Mouse (Mus musculus): ENCODE data around the gene Hsf5. TPM values are rescaled to one million over a fixed set of nuclear protein-coding genes. Genes with fewer than 3 reads are reported as not detected.

The Hsf5 gene
- polyA plus RNA-seq, 1 experiment from 2014 or later: not detected

- H3K9me3 ChIP-seq (ENCODE audit: control insufficient read depth): no peaks in the 10 kb centered on the region
- ATAC-seq: no peak
- no peak for TF ChIP-seq CTCF (IDR thresholded peaks at IDR 0.05; ENCODE audit: low read depth)
- H3K36me3 ChIP-seq (ENCODE audit: control insufficient read depth, insufficient read depth): no peaks in the 10 kb centered on the region
- H3K4me1 ChIP-seq (replicated peaks; ENCODE audit: control insufficient read depth, insufficient read depth, low read length): 0 out of 2 replicates have a peak, but pooled peaks cover 3% of the 10 kb centered on the region
- no peak overlapping the region for H3K27ac ChIP-seq (ENCODE audit: low read depth, low read length)
- no peak overlapping the region for H3K4me3 ChIP-seq (ENCODE audit: low read depth, low read length)
- WGBS: 79% methylated on average over 7 of the region's 7 CpGs
- H3K4me2 ChIP-seq (replicated peaks; ENCODE audit: low read depth): no peak overlapping the region
- H3K27me3 ChIP-seq (replicated peaks; ENCODE audit: control insufficient read depth, insufficient read depth, low read length): no peaks in the 10 kb centered on the region
- H3K9ac ChIP-seq (ENCODE audit: low read depth, low read length): no peak overlapping the region
Observed at GRCm38 (mm10) chr11:87678976-87679375, 62.0 kb downstream of the Hsf5 start.

- Histone ChIP-seq H3K4me1 (replicated peaks; ENCODE audit: control insufficient read depth, insufficient read depth, low read length) (no peaks in the 10 kb centered on the region), H3K9ac (ENCODE audit: low read depth, low read length) (no peak overlapping the region), H3K9me3 (ENCODE audit: control insufficient read depth) (no peaks in the 10 kb centered on the region), H3K36me3 (ENCODE audit: control insufficient read depth, insufficient read depth) (no peaks in the 10 kb centered on the region), H3K4me3 (ENCODE audit: low read depth, low read length) (no peak overlapping the region), H3K27me3 (replicated peaks; ENCODE audit: control insufficient read depth, insufficient read depth, low read length) (no peaks in the 10 kb centered on the region), H3K4me2 (replicated peaks; ENCODE audit: low read depth) (peak overlapping the region; percentile 41; the same call in 1 of the 2 replicates), H3K27ac (ENCODE audit: low read depth, low read length) (peak overlapping the region; percentile 35; the same call in 1 of the 2 replicates)
- ATAC-seq: peak; percentile 56
- no peak for TF ChIP-seq CTCF (IDR thresholded peaks at IDR 0.05; ENCODE audit: low read depth)
- 43% methylated on average over 9 of the region's 9 CpGs for WGBS
Observed at GRCm38 (mm10) chr11:87680786-87681185, 63.8 kb downstream of the Hsf5 start.

- Histone ChIP-seq H3K36me3 (ENCODE audit: control insufficient read depth, insufficient read depth) (no peaks in the 10 kb centered on the region), H3K9me3 (ENCODE audit: control insufficient read depth) (no peaks in the 10 kb centered on the region), H3K9ac (ENCODE audit: low read depth, low read length) (no peak overlapping the region), H3K27me3 (replicated peaks; ENCODE audit: control insufficient read depth, insufficient read depth, low read length) (no peaks in the 10 kb centered on the region), H3K4me2 (replicated peaks; ENCODE audit: low read depth) (peak overlapping the region; percentile 41), H3K4me3 (ENCODE audit: low read depth, low read length) (no peak overlapping the region), H3K27ac (ENCODE audit: low read depth, low read length) (peak overlapping the region; percentile 62), H3K4me1 (replicated peaks; ENCODE audit: control insufficient read depth, insufficient read depth, low read length) (0 out of 2 replicates have a peak, but pooled peaks cover under 1% of the 10 kb centered on the region)
- 38% methylated on average over 12 of the region's 12 CpGs for WGBS
- ATAC-seq: no peak
- TF ChIP-seq CTCF (IDR thresholded peaks at IDR 0.05; ENCODE audit: low read depth): no peak
Observed at GRCm38 (mm10) chr11:87682096-87682495, 65.1 kb downstream of the Hsf5 start.

GRCm38 (mm10) chr11:87682838-87683571, 66.0 kb downstream of the Hsf5 start:
- 18% methylated on average over 13 of the region's 13 CpGs for WGBS
- no peaks in the 10 kb centered on the region for H3K9me3 ChIP-seq (ENCODE audit: control insufficient read depth)
- no peak for TF ChIP-seq CTCF (IDR thresholded peaks at IDR 0.05; ENCODE audit: low read depth)
- H3K9ac ChIP-seq (ENCODE audit: low read depth, low read length): no peak overlapping the region
- H3K4me1 ChIP-seq (replicated peaks; ENCODE audit: control insufficient read depth, insufficient read depth, low read length): 0 out of 2 replicates have a peak, but pooled peaks cover 8% of the 10 kb centered on the region
- H3K27me3 ChIP-seq (replicated peaks; ENCODE audit: control insufficient read depth, insufficient read depth, low read length): no peaks in the 10 kb centered on the region
- no peaks in the 10 kb centered on the region for H3K36me3 ChIP-seq (ENCODE audit: control insufficient read depth, insufficient read depth)
- peak; percentile 82 for ATAC-seq
- peak overlapping the region; percentile 73 for H3K27ac ChIP-seq (ENCODE audit: low read depth, low read length)
- H3K4me3 ChIP-seq (ENCODE audit: low read depth, low read length): no peak overlapping the region
- H3K4me2 ChIP-seq (replicated peaks; ENCODE audit: low read depth): peak overlapping the region; percentile 41

GRCm38 (mm10) chr11:87686407-87686806, 69.4 kb downstream of the Hsf5 start:
- TF ChIP-seq CTCF (IDR thresholded peaks at IDR 0.05; ENCODE audit: low read depth): no peak
- WGBS: 52% methylated on average over 7 of the region's 7 CpGs
- Histone ChIP-seq H3K9ac (ENCODE audit: low read depth, low read length) (no peak overlapping the region), H3K9me3 (ENCODE audit: control insufficient read depth) (no peaks in the 10 kb centered on the region), H3K27ac (ENCODE audit: low read depth, low read length) (no peak overlapping the region), H3K27me3 (replicated peaks; ENCODE audit: control insufficient read depth, insufficient read depth, low read length) (no peaks in the 10 kb centered on the region), H3K4me2 (replicated peaks; ENCODE audit: low read depth) (no peak overlapping the region), H3K4me3 (ENCODE audit: low read depth, low read length) (no peak overlapping the region), H3K4me1 (replicated peaks; ENCODE audit: control insufficient read depth, insufficient read depth, low read length) (0 out of 2 replicates have a peak, but pooled peaks cover 20% of the 10 kb centered on the region), H3K36me3 (ENCODE audit: control insufficient read depth, insufficient read depth) (no peaks in the 10 kb centered on the region)
- no peak for ATAC-seq

GRCm38 (mm10) chr11:87687246-87688225, 70.6 kb downstream of the Hsf5 start:
- Histone ChIP-seq H3K36me3 (ENCODE audit: control insufficient read depth, insufficient read depth) (no peaks in the 10 kb centered on the region), H3K9ac (ENCODE audit: low read depth, low read length) (no peak overlapping the region), H3K9me3 (ENCODE audit: control insufficient read depth) (no peaks in the 10 kb centered on the region), H3K4me3 (ENCODE audit: low read depth, low read length) (no peak overlapping the region), H3K4me2 (replicated peaks; ENCODE audit: low read depth) (peak overlapping the region; percentile 46), H3K27me3 (replicated peaks; ENCODE audit: control insufficient read depth, insufficient read depth, low read length) (no peaks in the 10 kb centered on the region), H3K27ac (ENCODE audit: low read depth, low read length) (peak overlapping the region; percentile 36; the same call in 1 of the 2 replicates), H3K4me1 (replicated peaks; ENCODE audit: control insufficient read depth, insufficient read depth, low read length) (0 out of 2 replicates have a peak, but pooled peaks cover 20% of the 10 kb centered on the region)
- TF ChIP-seq CTCF (IDR thresholded peaks at IDR 0.05; ENCODE audit: low read depth): no peak
- 35% methylated on average over 15 of the region's 15 CpGs for WGBS
- no peak for ATAC-seq
